Mouse (Mus musculus): ENCODE data around the gene Kcnq1.

- no peak for TF ChIP-seq CTCF (IDR thresholded peaks at IDR 0.05; ENCODE audit: control insufficient read depth, insufficient read depth, insufficient read length)
- TF ChIP-seq USF1 (IDR thresholded peaks at IDR 0.05; ENCODE audit: low read depth), result no peak
- no peak for TF ChIP-seq MYOG (IDR thresholded peaks at IDR 0.05; ENCODE audit: control insufficient read depth, extremely low read depth, insufficient read length)
These were observed 258.1 kb downstream of the Kcnq1 start for GRCm38 (mm10) chr7:143364092-143364832.

Measured in C2C12 (cell line).